23 mouse cellular contexts compared by ENCODE assay signal in genomic region chr7:141774855-141775254, GRCm38 (mm10). TPM values are rescaled to one million over a fixed set of nuclear protein-coding genes. Genes with fewer than 3 reads are reported as not detected.
"Had no signal": no experiment of that assay in that cellular context is flagged by ENCODE, and none has a peak within 500 bp of the region (broad histone marks: within the 10 kb centered on the region; RNA-seq: fewer than 3 reads in every experiment).

No protein-coding gene starts in this region.

- H3K9ac ChIP-seq: lung, embryonic 14.5 days; midbrain, embryonic 12.5 days; neural tube, embryonic 13.5 days; neural tube, embryonic 15.5 days; stomach, embryonic 15.5 days had no signal

- H3K9me3 ChIP-seq: midbrain, embryonic 10.5 days; neural tube, embryonic 13.5 days; neural tube, embryonic 15.5 days; stomach, embryonic 15.5 days had no signal

- H3K27me3 ChIP-seq: midbrain, embryonic 12.5 days; neural tube, embryonic 13.5 days; neural tube, embryonic 15.5 days; stomach, embryonic 15.5 days had no signal

- H3K27ac ChIP-seq: midbrain, embryonic 10.5 days; midbrain, embryonic 12.5 days; neural tube, embryonic 13.5 days; neural tube, embryonic 15.5 days; stomach, embryonic 15.5 days; stomach, postnatal 0 days had no signal

- H3K4me3 ChIP-seq: megakaryocyte, embryonic 14.5 days; midbrain, embryonic 10.5 days; midbrain, embryonic 12.5 days; myocyte; neural tube, embryonic 13.5 days; neural tube, embryonic 15.5 days; stomach, embryonic 15.5 days had no signal

- H3K4me1 ChIP-seq: neural tube, embryonic 15.5 days had no signal

- H3K4me2 ChIP-seq: lung, embryonic 14.5 days; midbrain, embryonic 12.5 days; neural tube, embryonic 13.5 days; neural tube, embryonic 15.5 days; stomach, embryonic 15.5 days had no signal

- H3K36me3 ChIP-seq: midbrain, embryonic 10.5 days; midbrain, embryonic 12.5 days; neural tube, embryonic 13.5 days; neural tube, embryonic 15.5 days; stomach, embryonic 15.5 days had no signal

- ATAC-seq: midbrain, embryonic 16.5 days had no signal

- DNase-seq: lung, adult 18-20 months; lung, embryonic 14.5 days; lung, postnatal 10 days; lung, postnatal 4 days; midbrain, embryonic 14.5 days; retina, postnatal 1 day; right cerebral cortex, adult 18-20 months; right cerebral cortex, postnatal 14 days; thymus, adult 2 months; thymus, postnatal 25 days; thymus, postnatal 4 days had no signal

RNA-seq across cellular contexts. Expression of gene Muc5ac, which starts 13.9 kb away (rescaled TPM):
- total RNA-seq: liver, adult 2 months had no signal
- polyA plus RNA-seq: midbrain, embryonic 10.5 days; midbrain, embryonic 12.5 days; midbrain, embryonic 14.5 days; midbrain, embryonic 16.5 days; myocyte; neural tube, embryonic 11.5 days; neural tube, embryonic 13.5 days; neural tube, embryonic 15.5 days; urinary bladder, adult 2 months had no signal
